Mouse (Mus musculus) lung, postnatal 10 days (tissue): ENCODE data around the gene Rundc3b.

Experiments
- DNase-seq: peaks from one replicate; pipeline ENCODE4 v3.0.0; 2021

The Rundc3b gene

GRCm38 (mm10) chr5:8622596-8623231 lies at the start of gene Rundc3b:
Gene Rundc3b, minus strand, starts transcription at chr5:8622952.
- peak; percentile 91 for DNase-seq

- no peak for DNase-seq
Measured at GRCm38 (mm10) chr5:8669606-8670005, 46.9 kb upstream of the Rundc3b start.

GRCm38 (mm10) chr5:8667758-8668474 lies 45.2 kb upstream of the Rundc3b start:
- DNase-seq, result no peak

- DNase-seq, result no peak
Measured at GRCm38 (mm10) chr5:8664678-8665077, 41.9 kb upstream of the Rundc3b start.

- DNase-seq, result no peak
Measured at GRCm38 (mm10) chr5:8660738-8661151, 38.0 kb upstream of the Rundc3b start.

- DNase-seq, result peak; percentile 21
Measured at GRCm38 (mm10) chr5:8659911-8660737, 37.4 kb upstream of the Rundc3b start, which contains the start of gene Abcb1a. Gene Abcb1a, plus strand, starts transcription at chr5:8660077.

- DNase-seq, result no peak
Measured at GRCm38 (mm10) chr5:8652085-8652484, 29.3 kb upstream of the Rundc3b start.

GRCm38 (mm10) chr5:8648774-8649173 lies 26.0 kb upstream of the Rundc3b start:
- DNase-seq, result no peak

- no peak for DNase-seq
Measured at GRCm38 (mm10) chr5:8648300-8648699, 25.5 kb upstream of the Rundc3b start.

- no peak for DNase-seq
Measured at GRCm38 (mm10) chr5:8634489-8634975, 11.8 kb upstream of the Rundc3b start.

GRCm38 (mm10) chr5:8632901-8633300 lies 10.1 kb upstream of the Rundc3b start:
- DNase-seq, result no peak

- DNase-seq, result peak; percentile 44
Measured at GRCm38 (mm10) chr5:8622071-8622595, 619 bp downstream of the Rundc3b start.

- peak; percentile 27 for DNase-seq
Measured at GRCm38 (mm10) chr5:8571118-8571517, 51.6 kb downstream of the Rundc3b start.

- peak; percentile 44 for DNase-seq
Measured at GRCm38 (mm10) chr5:8566867-8567266, 55.9 kb downstream of the Rundc3b start.

GRCm38 (mm10) chr5:8544512-8544911 lies 78.2 kb downstream of the Rundc3b start:
- DNase-seq, result no peak

- DNase-seq, result no peak
Measured at GRCm38 (mm10) chr5:8542631-8543207, 80.0 kb downstream of the Rundc3b start.

GRCm38 (mm10) chr5:8541120-8542117 lies 81.3 kb downstream of the Rundc3b start:
- DNase-seq, result no peak

- DNase-seq, result no peak
Measured at GRCm38 (mm10) chr5:8519006-8519405, 103.7 kb downstream of the Rundc3b start.

GRCm38 (mm10) chr5:8491778-8492177 lies 131.0 kb downstream of the Rundc3b start:
- DNase-seq, result no peak

GRCm38 (mm10) chr5:8489471-8490110 lies 133.2 kb downstream of the Rundc3b start:
- DNase-seq, result peak; percentile 3
